Mouse (Mus musculus): ENCODE results near the gene Podn. TPM values are rescaled to one million over a fixed set of nuclear protein-coding genes. Genes with fewer than 3 reads are reported as not detected.

Podn gene
- polyA plus RNA-seq, 1 experiment, result 1.5 TPM

GRCm38 (mm10) chr4:108037027-108037426 lies 59.2 kb downstream of the Podn start:
- no peak for TF ChIP-seq POLR2A (IDR thresholded peaks at IDR 0.05; ENCODE audit: control insufficient read depth, low read depth, low read length)
- TF ChIP-seq CTCF (IDR thresholded peaks at IDR 0.05; ENCODE audit: control insufficient read depth, insufficient read depth, insufficient replicate concordance, low read depth, low read length), result no peak
- no peak overlapping the region for H3K27ac ChIP-seq (ENCODE audit: control insufficient read depth, insufficient read depth, low read depth, low read length)

GRCm38 (mm10) chr4:108033041-108033764 lies 63.0 kb downstream of the Podn start:
- no peak overlapping the region for H3K4me3 ChIP-seq (ENCODE audit: control insufficient read depth, low read depth, low read length)
- H3K36me3 ChIP-seq (ENCODE audit: control insufficient read depth, insufficient read depth, low read length), result no peaks in the 10 kb centered on the region
- H3K4me1 ChIP-seq (ENCODE audit: control insufficient read depth, insufficient read depth, low read length), result peaks cover 9% of the 10 kb centered on the region
- H3K27ac ChIP-seq (ENCODE audit: control insufficient read depth, insufficient read depth, low read depth, low read length), result no peak overlapping the region
- TF ChIP-seq POLR2A (IDR thresholded peaks at IDR 0.05; ENCODE audit: control insufficient read depth, low read depth, low read length), result no peak
- no peak for TF ChIP-seq CTCF (IDR thresholded peaks at IDR 0.05; ENCODE audit: control insufficient read depth, insufficient read depth, insufficient replicate concordance, low read depth, low read length)
- H3K27me3 ChIP-seq (ENCODE audit: control insufficient read depth, insufficient read depth, low read length), result no peaks in the 10 kb centered on the region; the same call in 1 of the 2 replicates

More at GRCm38 (mm10) chr4:108037027-108037426, 59.2 kb downstream of the Podn start:
- Histone ChIP-seq H3K4me1 (ENCODE audit: control insufficient read depth, insufficient read depth, low read length) (no peaks in the 10 kb centered on the region), H3K4me3 (ENCODE audit: control insufficient read depth, low read depth, low read length) (no peak overlapping the region), H3K27me3 (ENCODE audit: control insufficient read depth, insufficient read depth, low read length) (no peaks in the 10 kb centered on the region), H3K36me3 (ENCODE audit: control insufficient read depth, insufficient read depth, low read length) (no peaks in the 10 kb centered on the region)

GRCm38 (mm10) chr4:108032352-108032849 lies 63.8 kb downstream of the Podn start:
- H3K27ac ChIP-seq (ENCODE audit: control insufficient read depth, insufficient read depth, low read depth, low read length), result no peak overlapping the region
- peaks cover 9% of the 10 kb centered on the region for H3K4me1 ChIP-seq (ENCODE audit: control insufficient read depth, insufficient read depth, low read length)

GRCm38 (mm10) chr4:108031502-108032351 lies 64.5 kb downstream of the Podn start:
- Histone ChIP-seq H3K36me3 (ENCODE audit: control insufficient read depth, insufficient read depth, low read length) (no peaks in the 10 kb centered on the region), H3K4me1 (ENCODE audit: control insufficient read depth, insufficient read depth, low read length) (peaks cover 9% of the 10 kb centered on the region), H3K27ac (ENCODE audit: control insufficient read depth, insufficient read depth, low read depth, low read length) (no peak overlapping the region), H3K4me3 (ENCODE audit: control insufficient read depth, low read depth, low read length) (peak overlapping the region; percentile 65), H3K27me3 (ENCODE audit: control insufficient read depth, insufficient read depth, low read length) (no peaks in the 10 kb centered on the region; the same call in 1 of the 2 replicates)
- TF ChIP-seq POLR2A (IDR thresholded peaks at IDR 0.05; ENCODE audit: control insufficient read depth, low read depth, low read length) (no peak), CTCF (IDR thresholded peaks at IDR 0.05; ENCODE audit: control insufficient read depth, insufficient read depth, insufficient replicate concordance, low read depth, low read length) (no peak)

More at GRCm38 (mm10) chr4:108032352-108032849, 63.8 kb downstream of the Podn start:
- H3K27me3 ChIP-seq (ENCODE audit: control insufficient read depth, insufficient read depth, low read length), result no peaks in the 10 kb centered on the region; the same call in 1 of the 2 replicates
- no peaks in the 10 kb centered on the region for H3K36me3 ChIP-seq (ENCODE audit: control insufficient read depth, insufficient read depth, low read length)
- TF ChIP-seq CTCF (IDR thresholded peaks at IDR 0.05; ENCODE audit: control insufficient read depth, insufficient read depth, insufficient replicate concordance, low read depth, low read length) (no peak), POLR2A (IDR thresholded peaks at IDR 0.05; ENCODE audit: control insufficient read depth, low read depth, low read length) (no peak)
- no peak overlapping the region for H3K4me3 ChIP-seq (ENCODE audit: control insufficient read depth, low read depth, low read length)

DNA sequence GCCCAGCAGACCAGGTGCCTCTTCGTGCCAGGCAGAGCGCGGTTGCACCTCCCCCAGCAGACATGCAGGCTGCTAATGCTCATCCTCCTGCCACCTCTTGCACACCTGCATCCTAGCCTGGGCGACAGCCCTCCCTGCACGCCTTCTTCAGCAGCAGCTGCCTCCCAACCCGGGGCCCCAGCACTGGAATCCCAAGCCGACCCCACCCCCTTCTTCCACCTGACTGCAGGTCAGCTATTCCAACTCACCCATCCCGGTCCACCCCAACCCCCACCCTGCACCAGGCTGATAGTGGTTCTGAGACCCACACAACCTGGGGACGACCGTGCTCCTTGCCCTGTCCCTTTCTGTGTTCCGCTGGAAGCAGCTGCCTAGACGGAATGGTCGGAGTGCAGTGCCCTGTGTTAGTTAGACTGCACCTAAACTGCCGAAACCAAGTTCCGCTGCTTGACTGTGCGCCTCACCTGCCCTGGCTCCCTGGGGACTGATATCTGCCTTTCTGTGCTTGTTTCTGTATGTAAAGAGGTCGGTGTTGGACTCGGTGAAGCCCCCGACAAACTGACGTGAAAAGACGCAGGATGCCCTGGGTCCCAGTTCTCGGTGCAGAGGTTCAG lies 65.2 kb downstream of the Podn start:
- peak overlapping the region; percentile 23; the same call in 1 of the 2 replicates for H3K4me3 ChIP-seq (ENCODE audit: control insufficient read depth, low read depth, low read length)
- H3K27me3 ChIP-seq (ENCODE audit: control insufficient read depth, insufficient read depth, low read length), result no peaks in the 10 kb centered on the region; the same call in 1 of the 2 replicates
- no peak for TF ChIP-seq CTCF (IDR thresholded peaks at IDR 0.05; ENCODE audit: control insufficient read depth, insufficient read depth, insufficient replicate concordance, low read depth, low read length)
- no peak for TF ChIP-seq POLR2A (IDR thresholded peaks at IDR 0.05; ENCODE audit: control insufficient read depth, low read depth, low read length)
- H3K36me3 ChIP-seq (ENCODE audit: control insufficient read depth, insufficient read depth, low read length), result no peaks in the 10 kb centered on the region
- peaks cover 9% of the 10 kb centered on the region for H3K4me1 ChIP-seq (ENCODE audit: control insufficient read depth, insufficient read depth, low read length)
- no peak overlapping the region for H3K27ac ChIP-seq (ENCODE audit: control insufficient read depth, insufficient read depth, low read depth, low read length)

DNA sequence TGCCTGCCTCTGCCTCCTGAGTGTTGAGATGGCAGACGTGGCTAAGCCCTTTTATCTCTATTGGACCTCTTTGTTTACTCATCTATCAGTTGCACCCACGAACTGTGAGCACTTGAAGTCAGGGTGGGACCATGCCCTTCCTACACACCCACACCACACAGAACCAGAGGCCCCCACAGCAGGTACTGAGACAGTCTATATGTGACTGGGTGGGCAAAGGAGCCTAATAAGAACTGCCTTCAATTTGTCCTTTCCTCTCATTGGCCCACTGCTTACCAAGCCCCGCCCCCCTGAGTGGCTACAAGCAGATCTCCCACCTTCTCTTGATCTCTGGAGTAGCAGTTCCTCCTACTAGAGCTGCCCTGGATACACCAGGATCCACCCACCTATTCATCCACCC lies 70.1 kb downstream of the Podn start:
- Histone ChIP-seq H3K27me3 (ENCODE audit: control insufficient read depth, insufficient read depth, low read length) (no peaks in the 10 kb centered on the region), H3K4me3 (ENCODE audit: control insufficient read depth, low read depth, low read length) (no peak overlapping the region), H3K36me3 (ENCODE audit: control insufficient read depth, insufficient read depth, low read length) (no peaks in the 10 kb centered on the region), H3K4me1 (ENCODE audit: control insufficient read depth, insufficient read depth, low read length) (peaks cover 6% of the 10 kb centered on the region), H3K27ac (ENCODE audit: control insufficient read depth, insufficient read depth, low read depth, low read length) (no peak overlapping the region)
- TF ChIP-seq CTCF (IDR thresholded peaks at IDR 0.05; ENCODE audit: control insufficient read depth, insufficient read depth, insufficient replicate concordance, low read depth, low read length) (no peak), POLR2A (IDR thresholded peaks at IDR 0.05; ENCODE audit: control insufficient read depth, low read depth, low read length) (no peak)
